Mouse (Mus musculus) naive thymus-derived CD4-positive, alpha-beta T cell, adult 2 months (primary cell): ENCODE data around the gene Kcnn4.

ENCODE experiments used
- DNase-seq: peaks from one replicate; pipeline ENCODE4 v3.0.0-alpha.2; 2011; ENCODE audit warnings: low read depth

Kcnn4 gene

DNA sequence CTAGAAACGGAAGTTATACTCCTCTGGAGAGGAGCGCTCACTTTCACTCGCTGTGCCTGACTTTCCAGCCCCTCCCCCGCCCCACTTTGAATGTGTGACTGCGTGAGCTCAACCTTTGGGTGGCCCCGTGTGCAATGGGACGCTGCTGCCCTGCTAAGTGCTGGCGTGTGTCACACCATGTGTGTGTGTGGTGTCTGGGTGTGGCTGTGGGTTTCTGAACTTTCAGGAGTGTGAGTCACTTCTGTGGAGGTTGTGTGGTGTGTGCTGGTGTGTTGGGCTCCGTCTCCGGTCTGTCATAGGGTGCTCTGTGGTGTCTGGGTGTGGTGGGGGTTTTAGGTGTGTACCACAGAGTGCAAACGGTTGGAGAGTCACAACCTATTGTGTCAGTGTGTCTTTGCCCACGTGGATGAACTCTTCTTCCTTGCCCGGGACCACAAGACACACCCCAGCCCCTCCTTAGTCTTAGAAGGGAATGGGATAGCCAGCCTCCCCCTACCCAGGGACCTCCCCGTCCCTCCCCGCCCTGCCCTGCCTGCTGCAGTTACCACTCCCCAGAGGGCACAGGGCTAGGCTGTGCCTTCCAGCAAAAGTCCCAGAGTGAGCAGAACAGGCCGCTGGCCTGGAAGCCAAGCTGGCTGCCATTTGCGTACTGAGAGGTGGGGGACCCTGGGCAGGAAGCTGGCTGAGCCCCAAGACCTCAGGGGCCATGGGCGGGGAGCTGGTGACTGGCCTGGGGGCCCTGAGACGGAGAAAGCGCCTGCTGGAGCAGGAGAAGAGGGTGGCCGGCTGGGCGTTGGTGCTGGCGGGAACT is at the start of gene Kcnn4:
Gene Kcnn4 (plus strand): TSS at position 533 of the 811 bp plus-strand sequence.
- peak; percentile 93 for DNase-seq

DNA sequence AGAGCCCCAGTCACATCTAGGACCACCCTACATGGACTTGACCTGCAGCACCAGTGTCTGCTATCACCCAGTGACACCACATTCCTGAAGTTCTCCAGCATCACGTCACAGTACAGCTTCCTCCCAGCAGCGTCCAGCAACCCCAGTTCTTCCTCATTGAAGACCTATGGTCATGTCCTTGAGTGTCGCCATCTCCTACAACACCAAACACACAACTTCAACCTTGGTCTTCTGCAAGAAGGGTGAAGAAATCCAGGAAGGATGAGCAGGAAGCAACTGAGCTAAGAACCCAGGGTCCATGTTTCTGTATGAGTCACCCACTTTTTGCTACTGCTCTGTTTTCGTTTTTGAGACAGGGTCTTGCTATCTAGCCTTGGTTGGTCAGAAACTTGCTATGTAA is 47.5 kb upstream of the Kcnn4 start:
- DNase-seq = no peak

DNA sequence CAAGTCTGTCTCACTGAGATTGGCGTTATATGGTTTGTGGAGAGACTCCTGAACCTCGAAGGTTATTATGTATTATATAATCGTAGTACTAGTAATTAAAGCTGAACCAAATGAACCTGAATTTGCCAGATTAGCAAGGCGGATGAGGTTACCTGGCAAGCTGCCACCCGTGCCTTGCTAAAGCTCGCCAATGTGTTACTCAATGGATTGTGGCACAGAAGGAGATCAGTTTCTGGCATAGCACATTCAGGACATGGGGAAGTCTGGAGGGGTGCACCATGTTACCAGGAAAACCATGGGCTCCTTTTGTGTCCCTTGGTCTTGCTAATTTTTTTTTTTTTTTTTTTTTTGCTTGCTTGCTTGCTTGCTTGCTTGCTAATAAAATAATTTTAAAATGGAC is 44.9 kb upstream of the Kcnn4 start:
- DNase-seq = no peak

DNA sequence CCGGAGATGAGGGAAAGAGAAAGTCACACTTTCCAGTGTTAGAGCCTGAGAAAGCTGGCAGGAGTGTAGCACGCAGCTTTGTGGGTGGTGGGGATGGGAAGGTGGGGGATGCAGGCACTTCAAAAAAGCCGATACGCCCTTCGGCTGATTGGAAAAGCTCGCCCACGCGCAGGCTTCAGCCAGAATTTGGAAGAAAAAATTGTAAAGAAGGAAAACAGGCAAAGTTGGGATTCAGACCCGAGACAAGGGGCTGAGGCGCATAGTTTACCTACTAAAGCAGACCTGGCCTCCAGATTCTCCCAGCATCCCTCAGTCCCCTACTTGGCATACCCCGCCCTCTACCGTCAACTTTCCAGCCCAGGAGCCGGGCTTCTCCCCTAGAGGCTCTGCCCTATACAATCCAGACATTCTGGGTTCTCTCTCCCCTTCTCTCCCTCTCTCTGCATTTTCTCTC is 44.4 kb upstream of the Kcnn4 start:
- DNase-seq = no peak

GRCm38 (mm10) chr7:24326273-24327135 is 43.6 kb upstream of the Kcnn4 start:
- no peak for DNase-seq

- DNase-seq = no peak
Observed at GRCm38 (mm10) chr7:24327281-24327975, 42.6 kb upstream of the Kcnn4 start.

DNA sequence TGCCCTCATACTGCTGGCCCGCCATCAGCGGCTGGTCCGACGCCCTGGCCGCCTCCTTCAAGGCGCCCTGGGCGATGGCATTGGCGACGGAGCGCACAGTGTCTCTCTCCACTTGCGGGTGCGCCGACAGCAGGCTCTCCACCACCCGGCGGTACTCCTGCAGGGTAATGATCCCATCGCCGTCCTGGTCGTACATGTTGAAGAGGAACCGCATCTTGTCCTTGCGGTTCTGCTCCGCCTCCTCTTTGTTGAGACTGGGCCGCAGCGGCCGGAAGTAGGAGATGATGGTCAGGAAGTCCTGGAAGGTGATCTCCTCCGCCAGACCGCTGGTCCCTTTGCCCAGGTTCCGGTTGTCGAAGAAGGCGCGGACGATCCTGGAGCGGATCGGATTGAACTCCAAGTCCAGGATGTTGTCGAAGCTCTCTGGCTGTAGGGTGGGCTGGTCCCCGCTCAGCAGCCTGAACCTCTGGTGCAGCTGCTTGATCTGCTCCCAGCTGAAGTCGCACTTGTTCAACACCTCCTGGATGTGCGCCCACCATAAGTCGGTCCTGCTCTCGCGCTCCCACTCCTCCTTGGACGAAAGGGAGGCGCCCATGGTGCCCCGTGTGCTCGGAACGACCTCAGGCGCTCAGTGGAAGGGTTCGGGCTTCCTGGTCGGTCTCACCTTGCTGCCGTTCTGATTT is 36.6 kb upstream of the Kcnn4 start, which contains the start of gene Tescl:
Gene Tescl (minus strand): TSS at position 633 of the 683 bp plus-strand sequence.
- no peak for DNase-seq

DNA sequence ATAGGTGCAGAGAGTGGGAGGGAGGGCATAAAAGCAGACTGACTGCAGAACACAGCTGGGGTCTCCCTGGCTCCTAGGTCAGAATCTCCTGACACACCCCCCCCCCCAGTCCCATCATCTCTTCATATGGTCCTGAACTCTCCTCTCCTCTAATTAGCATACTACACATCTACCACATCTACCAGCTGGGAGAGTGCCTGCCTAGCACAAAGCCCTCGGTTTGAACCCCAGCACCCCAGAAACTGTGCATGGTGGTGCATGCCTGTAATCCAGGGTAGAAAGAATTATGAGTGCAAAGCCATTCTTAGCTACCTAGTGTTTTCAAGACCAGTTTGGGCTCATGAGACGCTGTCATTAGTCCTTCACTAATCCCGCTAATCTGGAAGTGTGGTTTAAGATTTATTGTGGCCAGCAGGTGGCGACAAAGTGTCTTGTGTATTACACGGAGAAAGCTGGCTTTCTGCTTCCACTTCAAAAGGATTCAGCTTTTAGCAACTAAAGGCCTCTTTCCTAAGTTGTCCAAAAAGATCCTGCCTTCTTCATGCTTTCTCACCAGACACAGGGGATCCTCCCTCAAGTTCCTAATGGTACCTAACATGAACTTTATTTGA is 34.3 kb upstream of the Kcnn4 start:
- DNase-seq = peak; percentile 90

- no peak for DNase-seq
Observed at GRCm38 (mm10) chr7:24338241-24338640, 31.8 kb upstream of the Kcnn4 start.

DNA sequence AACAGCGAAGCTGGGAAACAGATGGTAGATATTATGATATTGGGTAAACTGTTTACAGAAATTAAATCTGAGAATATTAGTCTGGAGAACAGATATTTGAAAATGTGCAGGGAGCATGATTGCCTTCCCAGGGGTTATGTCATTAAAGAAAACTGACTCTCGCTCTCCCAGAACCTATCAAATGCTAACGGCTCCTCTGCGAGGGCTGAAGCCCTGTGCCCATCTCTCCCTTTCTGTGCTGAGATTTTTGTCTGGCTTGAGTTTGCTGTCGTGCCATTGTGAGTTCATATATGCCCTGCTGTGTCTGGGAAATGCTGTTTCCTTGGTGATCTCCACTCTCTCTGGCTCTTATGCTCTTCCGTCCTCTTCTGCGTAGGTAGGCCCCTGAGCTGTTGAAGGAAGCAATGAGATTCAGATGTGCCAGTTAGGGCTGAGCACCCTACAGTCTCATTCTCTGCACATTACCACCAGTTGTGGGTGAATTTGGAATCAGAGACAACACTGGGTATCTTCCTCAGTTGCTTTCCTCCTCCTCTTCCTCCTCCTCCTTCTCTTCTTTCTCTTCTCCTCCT is 26.3 kb upstream of the Kcnn4 start:
- no peak for DNase-seq

GRCm38 (mm10) chr7:24346444-24346843 is 23.6 kb upstream of the Kcnn4 start:
- DNase-seq = no peak

- DNase-seq = no peak
Observed at GRCm38 (mm10) chr7:24348896-24349295, 21.2 kb upstream of the Kcnn4 start, which contains the start of gene Lypd5. Gene Lypd5, plus strand, starts transcription at chr7:24349196.

DNA sequence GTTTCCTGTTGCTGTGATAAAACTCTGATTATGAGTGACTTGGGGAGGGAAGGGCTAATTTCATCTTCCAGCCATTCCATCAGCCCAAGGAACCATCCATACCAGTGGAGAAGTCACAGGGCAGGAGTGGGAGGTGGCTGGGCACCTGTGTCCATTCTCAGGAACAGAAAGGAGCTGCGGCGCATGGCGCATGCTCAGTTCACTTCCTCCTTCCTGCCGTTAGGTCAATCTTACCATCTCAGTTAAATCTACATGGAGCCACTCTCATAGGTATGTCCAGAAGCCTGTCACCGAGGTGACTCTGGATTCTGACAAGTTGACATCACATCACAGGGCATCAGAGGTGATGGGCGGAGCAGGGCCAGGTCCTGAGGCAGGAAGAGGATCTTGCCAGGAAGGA is 14.4 kb upstream of the Kcnn4 start:
- no peak for DNase-seq

GRCm38 (mm10) chr7:24356081-24356480 is 14.0 kb upstream of the Kcnn4 start:
- DNase-seq = no peak

GRCm38 (mm10) chr7:24357899-24358298 is 12.2 kb upstream of the Kcnn4 start:
- peak; percentile 64 for DNase-seq

GRCm38 (mm10) chr7:24359269-24359668 is 10.8 kb upstream of the Kcnn4 start:
- no peak for DNase-seq

DNA sequence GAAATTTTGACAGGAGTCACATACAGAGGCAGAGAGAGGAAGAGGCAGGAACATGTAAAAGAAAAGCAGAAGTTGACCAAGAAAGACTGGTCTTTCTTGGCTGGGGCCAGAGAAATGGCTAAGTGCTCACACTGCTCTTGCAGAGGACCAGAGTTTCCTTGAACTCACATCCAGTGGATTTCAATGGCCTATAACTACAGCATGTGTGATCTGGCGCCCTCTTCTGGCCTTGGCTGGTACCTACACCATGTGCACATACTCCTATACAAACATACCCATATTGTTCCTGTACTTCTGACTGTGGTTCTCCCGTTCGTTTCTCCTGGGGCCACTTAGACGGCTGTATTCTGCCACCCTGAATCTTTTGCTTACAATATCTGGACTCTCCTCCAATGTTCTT is 9.1 kb upstream of the Kcnn4 start:
- DNase-seq = peak; percentile 55

- peak; percentile 87 for DNase-seq
Observed at GRCm38 (mm10) chr7:24363228-24363627, 6.8 kb upstream of the Kcnn4 start.

DNA sequence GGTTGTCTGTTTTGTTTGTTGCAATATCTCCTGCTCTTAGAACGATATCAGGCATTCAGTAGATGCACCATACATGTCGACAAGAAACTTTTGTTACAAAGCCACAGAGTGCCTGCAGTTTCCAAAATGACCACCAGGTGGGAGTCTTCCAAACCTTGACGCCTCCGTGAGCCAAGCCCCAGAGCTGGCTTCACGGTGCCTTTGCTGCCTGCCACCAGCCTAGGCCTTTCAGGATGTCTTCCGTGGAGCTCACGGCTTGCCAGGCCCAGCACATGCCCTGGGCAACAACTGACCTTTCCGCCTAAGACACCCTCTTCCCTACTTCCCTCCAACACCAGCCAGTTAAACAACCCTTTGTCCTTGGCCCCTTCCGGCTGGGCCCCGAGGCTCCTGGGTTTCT is 5.2 kb upstream of the Kcnn4 start:
- peak; percentile 96 for DNase-seq

GRCm38 (mm10) chr7:24365258-24366014 is 4.6 kb upstream of the Kcnn4 start:
- peak; percentile 28 for DNase-seq
